Mouse (Mus musculus) gastrocnemius, adult 8-10 months (tissue): ENCODE measurements around the gene Muc3a. TPM values are rescaled to one million over a fixed set of nuclear protein-coding genes. Genes with fewer than 3 reads are reported as not detected.

Source experiments
- DNase-seq, 2 experiments: peaks; one replicate each; pipeline ENCODE4 v3.0.0; 2022; ENCODE audit warnings: low spot score in 2 of 2
- total RNA-seq, 4 experiments: library from RNA; stranded (reverse); gene quantifications; 2 replicates each; pipeline ENCODE4 v1.2.4; 2022

Gene Muc3a
- under 1 TPM in 1 of 4 experiments, not detected in 3; 0.22 TPM for total RNA-seq

- no peak for DNase-seq
These were observed at the start of gene Muc3a for GRCm38 (mm10) chr5:137212289-137212688. TSS of gene Muc3a (minus strand) at chr5:137212389.

- DNase-seq: no peak
These were observed 917 bp downstream of the Muc3a start for GRCm38 (mm10) chr5:137211114-137211829.

GRCm38 (mm10) chr5:137210689-137211088, 1.5 kb downstream of the Muc3a start:
- DNase-seq: no peak

- DNase-seq: no peak
These were observed 6.9 kb downstream of the Muc3a start for GRCm38 (mm10) chr5:137205301-137205700.

- DNase-seq: no peak
These were observed 17.6 kb downstream of the Muc3a start for GRCm38 (mm10) chr5:137194488-137195120.

- no peak for DNase-seq
These were observed 18.8 kb downstream of the Muc3a start for GRCm38 (mm10) chr5:137193279-137193952.

GRCm38 (mm10) chr5:137189326-137189725, 22.9 kb downstream of the Muc3a start:
- DNase-seq: no peak

- DNase-seq: no peak
These were observed 26.8 kb downstream of the Muc3a start for GRCm38 (mm10) chr5:137185362-137185761.

- DNase-seq: no peak
These were observed 32.4 kb downstream of the Muc3a start for GRCm38 (mm10) chr5:137179646-137180374.

GRCm38 (mm10) chr5:137173967-137174366, 38.2 kb downstream of the Muc3a start:
- DNase-seq: no peak

GRCm38 (mm10) chr5:137172591-137172990, 39.6 kb downstream of the Muc3a start:
- DNase-seq: no peak

GRCm38 (mm10) chr5:137171478-137171877, 40.7 kb downstream of the Muc3a start:
- no peak for DNase-seq

GRCm38 (mm10) chr5:137170836-137171380, 41.3 kb downstream of the Muc3a start:
- no peak for DNase-seq

- no peak for DNase-seq
These were observed 44.6 kb downstream of the Muc3a start for GRCm38 (mm10) chr5:137167539-137167938.

GRCm38 (mm10) chr5:137166012-137166411, 46.2 kb downstream of the Muc3a start:
- no peak for DNase-seq

GRCm38 (mm10) chr5:137161853-137162252, 50.3 kb downstream of the Muc3a start:
- DNase-seq: no peak

GRCm38 (mm10) chr5:137159461-137159860, 52.7 kb downstream of the Muc3a start:
- DNase-seq: no peak
